ENCODE assay signal across 23 mouse cellular contexts in genomic region chr2:163874877-163875276, GRCm38 (mm10). TPM values are rescaled to one million over a fixed set of nuclear protein-coding genes. Genes with fewer than 3 reads are reported as not detected.
DNase-seq lines count a peak whose midpoint lies in the region; ATAC-seq lines count a peak whose summit lies in the region.
"Had no signal": no experiment of that assay in that cellular context is flagged by ENCODE, and none has a peak within 500 bp of the region (broad histone marks: within the 10 kb centered on the region; RNA-seq: fewer than 3 reads in every experiment).

No protein-coding gene starts in this region.

- ATAC-seq in hindbrain, embryonic 15.5 days (ENCODE audit: low FRiP score, low read depth), result peak; percentile 61
- ATAC-seq in midbrain, embryonic 15.5 days (replicated peaks), result peak; percentile 61; the same call in 1 of the 2 replicates
- no peak for ATAC-seq in heart, embryonic 11.5 days (replicated peaks; ENCODE audit: insufficient number of reproducible peaks, low FRiP score, low TSS enrichment)
- ATAC-seq: inflammation-experienced regulatory T-cells, adult 6 months; liver, embryonic 12.5 days had no signal

- H3K27me3 ChIP-seq in hindbrain, embryonic 15.5 days, result no peaks in the 10 kb centered on the region
- no peaks in the 10 kb centered on the region for H3K27me3 ChIP-seq in midbrain, embryonic 15.5 days (replicated peaks)
- H3K27me3 ChIP-seq in heart, embryonic 11.5 days (ENCODE audit: control insufficient read depth, insufficient read depth, low read length), result peaks cover 11% of the 10 kb centered on the region
- H3K27me3 ChIP-seq: stomach, embryonic 15.5 days had no signal

- no peaks in the 10 kb centered on the region for H3K9me3 ChIP-seq in hindbrain, embryonic 15.5 days
- H3K9me3 ChIP-seq in midbrain, embryonic 15.5 days, result no peaks in the 10 kb centered on the region
- H3K9me3 ChIP-seq in heart, embryonic 11.5 days (replicated peaks; ENCODE audit: control insufficient read depth, low read length), result no peaks in the 10 kb centered on the region
- H3K9me3 ChIP-seq: limb, embryonic 10.5 days; liver, embryonic 12.5 days; lung, embryonic 15.5 days; stomach, embryonic 15.5 days had no signal

- no peak overlapping the region for H3K4me2 ChIP-seq in hindbrain, embryonic 15.5 days
- no peak overlapping the region for H3K4me2 ChIP-seq in midbrain, embryonic 15.5 days
- H3K4me2 ChIP-seq in heart, embryonic 11.5 days, result no peak overlapping the region
- H3K4me2 ChIP-seq: liver, embryonic 12.5 days; lung, embryonic 15.5 days; stomach, embryonic 15.5 days had no signal

- H3K36me3 ChIP-seq in hindbrain, embryonic 15.5 days, result no peaks in the 10 kb centered on the region
- no peaks in the 10 kb centered on the region for H3K36me3 ChIP-seq in midbrain, embryonic 15.5 days (replicated peaks)
- no peaks in the 10 kb centered on the region for H3K36me3 ChIP-seq in heart, embryonic 11.5 days (ENCODE audit: control insufficient read depth, insufficient read depth, low read length)
- H3K36me3 ChIP-seq: limb, embryonic 10.5 days; liver, embryonic 12.5 days; lung, embryonic 15.5 days; stomach, embryonic 15.5 days had no signal

- peak; percentile 41 for DNase-seq in left cerebral cortex, postnatal 4 days
- no peak for DNase-seq in left cerebral cortex, adult 18-20 months (ENCODE audit: low spot score in 2 of 2)
- DNase-seq in cerebellum, postnatal 25 days, result no peak
- DNase-seq in left cerebral cortex, postnatal 14 days (ENCODE audit: low spot score in 2 of 2), result no peak
- DNase-seq: B cell, adult 2 months; heart, adult 2 months; heart, postnatal 10 days; kidney, adult 8-10 months had no signal

- H3K27ac ChIP-seq in hindbrain, embryonic 15.5 days (replicated peaks), result peak overlapping the region; percentile 60
- H3K27ac ChIP-seq in midbrain, embryonic 15.5 days, result peak overlapping the region; percentile 42
- no peak overlapping the region for H3K27ac ChIP-seq in heart, embryonic 11.5 days (ENCODE audit: low read depth, low read length)
- H3K27ac ChIP-seq: heart, adult 2 months; limb, embryonic 10.5 days; liver, embryonic 12.5 days; lung, embryonic 15.5 days; macrophage; stomach, embryonic 15.5 days had no signal

- 6% methylated on average over 5 of the region's 5 CpGs for WGBS in hindbrain, embryonic 15.5 days
- 10% methylated on average over 5 of the region's 5 CpGs for WGBS in midbrain, embryonic 15.5 days
- WGBS in heart, embryonic 11.5 days (ENCODE audit: insufficient replicate concordance), result 48% methylated on average over 5 of the region's 5 CpGs

- no peak overlapping the region for H3K9ac ChIP-seq in hindbrain, embryonic 15.5 days
- no peak overlapping the region for H3K9ac ChIP-seq in midbrain, embryonic 15.5 days
- no peak overlapping the region for H3K9ac ChIP-seq in heart, embryonic 11.5 days (ENCODE audit: low read depth, low read length)
- H3K9ac ChIP-seq: liver, embryonic 12.5 days; lung, embryonic 15.5 days; stomach, embryonic 15.5 days had no signal

- intact Hi-C loops in left cerebral cortex, postnatal 4 days (cut with DNase I), result no loop called here
- intact Hi-C loops in left cerebral cortex, postnatal 14 days (cut with DNase I), result no loop called here

- H3K4me1 ChIP-seq in hindbrain, embryonic 15.5 days (replicated peaks), result peaks cover 37% of the 10 kb centered on the region
- peaks cover 30% of the 10 kb centered on the region for H3K4me1 ChIP-seq in midbrain, embryonic 15.5 days
- H3K4me1 ChIP-seq in heart, embryonic 11.5 days (ENCODE audit: control insufficient read depth, insufficient read depth, low read length), result peaks cover 4% of the 10 kb centered on the region; the same call in 1 of the 2 replicates
- H3K4me1 ChIP-seq: liver, embryonic 12.5 days; lung, embryonic 15.5 days; stomach, embryonic 15.5 days had no signal

- no peak overlapping the region for H3K4me3 ChIP-seq in hindbrain, embryonic 15.5 days
- H3K4me3 ChIP-seq in midbrain, embryonic 15.5 days, result no peak overlapping the region
- no peak overlapping the region for H3K4me3 ChIP-seq in heart, embryonic 11.5 days (ENCODE audit: low read depth, low read length)
- H3K4me3 ChIP-seq: heart, adult 2 months; limb, embryonic 10.5 days; liver, embryonic 12.5 days; lung, embryonic 15.5 days; stomach, embryonic 15.5 days had no signal

RNA-seq across cellular contexts. Expression of gene Kcnk15, which starts 21.4 kb away (rescaled TPM):
- not detected for total RNA-seq in left cerebral cortex, postnatal 4 days (2021)
- total RNA-seq in left cerebral cortex, adult 18-20 months (2021), result under 1 TPM; 0.30 to 0.63 TPM
- polyA plus RNA-seq in hindbrain, embryonic 15.5 days (2015; fragmentation: Nextera tagmentation; extraction: Ambion mirVana), result 0.16 and 0.25 TPM in 2 replicates
- polyA plus RNA-seq in midbrain, embryonic 15.5 days (2015; fragmentation: Nextera tagmentation; extraction: Ambion mirVana), result 0.22 TPM in 1 of 2 replicates, not detected in the other
- total RNA-seq in left cerebral cortex, postnatal 14 days (2021), result not detected
- polyA plus RNA-seq in heart, embryonic 11.5 days (2014; fragmentation: Nextera tagmentation; extraction: Ambion mirVana), result not detected in 2 replicates
- total RNA-seq: adrenal gland, postnatal 4 days; gastrocnemius, adult 8-10 months; heart, adult 2 months; heart, postnatal 10 days; layer of hippocampus, postnatal 10 days had no signal
- polyA plus RNA-seq: embryonic facial prominence, embryonic 11.5 days; heart, adult 2 months; inflammation-experienced regulatory T-cells, adult 6 months; limb, embryonic 10.5 days; liver, embryonic 12.5 days; lung, embryonic 15.5 days; macrophage; spleen, adult 2 months; stomach, embryonic 15.5 days; thymus, postnatal 0 days had no signal

RNA-seq across cellular contexts. Expression of gene Rims4, which starts 43.6 kb away (rescaled TPM):
- 10 to 100 TPM; 69.5 to 72.9 TPM for total RNA-seq in left cerebral cortex, postnatal 4 days (2021)
- 10 to 100 TPM; 85.6 TPM for total RNA-seq in left cerebral cortex, adult 18-20 months (2021)
- 18.2 and 21.5 TPM in 2 replicates for polyA plus RNA-seq in hindbrain, embryonic 15.5 days (2015; fragmentation: Nextera tagmentation; extraction: Ambion mirVana)
- 21.1 TPM in 2 replicates for polyA plus RNA-seq in midbrain, embryonic 15.5 days (2015; fragmentation: Nextera tagmentation; extraction: Ambion mirVana)
- 100 to 1,000 TPM; 111 to 125 TPM for total RNA-seq in left cerebral cortex, postnatal 14 days (2021)
- polyA plus RNA-seq in heart, embryonic 11.5 days (2014; fragmentation: Nextera tagmentation; extraction: Ambion mirVana), result 0.04 and 0.17 TPM in 2 replicates
- polyA plus RNA-seq: inflammation-experienced regulatory T-cells, adult 6 months; macrophage; thymus, postnatal 0 days had no signal

RNA-seq across cellular contexts. Expression of gene Ccn5, which starts 54.2 kb away (rescaled TPM):
- under 1 TPM in 1 of 2 experiments, not detected in 1; 0.34 TPM for total RNA-seq in left cerebral cortex, postnatal 4 days (2021)
- not detected for total RNA-seq in left cerebral cortex, adult 18-20 months (2021)
- 0.23 and 0.45 TPM in 2 replicates for polyA plus RNA-seq in hindbrain, embryonic 15.5 days (2015; fragmentation: Nextera tagmentation; extraction: Ambion mirVana)
- polyA plus RNA-seq in midbrain, embryonic 15.5 days (2015; fragmentation: Nextera tagmentation; extraction: Ambion mirVana), result 0.28 and 0.68 TPM in 2 replicates
- total RNA-seq in left cerebral cortex, postnatal 14 days (2021), result under 1 TPM in 1 of 2 experiments, not detected in 1; 0.25 TPM
- 0.14 and 0.17 TPM in 2 replicates for polyA plus RNA-seq in heart, embryonic 11.5 days (2014; fragmentation: Nextera tagmentation; extraction: Ambion mirVana)
- total RNA-seq: adrenal gland, postnatal 4 days had no signal
- polyA plus RNA-seq: embryonic facial prominence, embryonic 11.5 days; inflammation-experienced regulatory T-cells, adult 6 months; macrophage; stomach, embryonic 15.5 days had no signal
